Mouse (Mus musculus): ENCODE results near the gene Nfam1.

DNA sequence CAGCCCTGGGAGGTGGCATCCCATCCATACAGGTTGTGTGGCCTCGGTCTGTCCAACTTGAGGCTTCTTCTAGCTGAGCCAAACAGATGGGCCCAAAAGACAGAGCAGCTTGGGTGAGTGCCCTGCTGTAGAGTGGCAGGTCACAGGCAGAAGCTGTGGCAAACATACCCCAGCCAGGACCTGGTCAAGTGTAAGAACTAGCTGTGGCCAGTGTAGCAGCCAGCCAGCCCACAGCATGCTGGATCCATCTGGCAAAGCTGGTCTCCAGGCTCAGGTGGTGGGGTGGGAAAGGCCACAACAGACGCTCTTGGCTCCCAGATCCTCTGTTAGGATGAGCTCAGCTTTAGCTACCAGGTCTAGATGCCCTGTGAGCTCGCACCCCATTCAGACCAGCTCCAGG, 76.8 kb downstream of the Nfam1 start:
- TF ChIP-seq POLR2A (IDR thresholded peaks at IDR 0.05; ENCODE audit: low read depth, low read length) (no peak), CTCF (IDR thresholded peaks at IDR 0.05; ENCODE audit: extremely low read depth, insufficient read depth, insufficient read length, insufficient replicate concordance) (no peak)
